Mouse (Mus musculus): ENCODE data around the gene Mlana. TPM values are rescaled to one million over a fixed set of nuclear protein-coding genes. Genes with fewer than 3 reads are reported as not detected.

Gene Mlana
- polyA plus RNA-seq, 1 experiment from 2014 or later, result not detected

GRCm38 (mm10) chr19:29709461-29709860, 11.8 kb downstream of the Mlana start:
- Histone ChIP-seq H3K4me1 (ENCODE audit: control insufficient read depth, insufficient read depth, low read length) (no peaks in the 10 kb centered on the region), H3K36me3 (ENCODE audit: control insufficient read depth, insufficient read depth, low read length) (no peaks in the 10 kb centered on the region), H3K27ac (ENCODE audit: low read length) (no peak overlapping the region), H3K4me3 (ENCODE audit: low read depth, low read length) (no peak overlapping the region), H3K9me3 (replicated peaks; ENCODE audit: control insufficient read depth, low read length, poor library complexity, severe bottlenecking) (no peaks in the 10 kb centered on the region), H3K9ac (ENCODE audit: low read depth, low read length) (no peak overlapping the region), H3K4me2 (ENCODE audit: low read length) (no peak overlapping the region), H3K27me3 (ENCODE audit: control insufficient read depth, insufficient read depth, low read depth, low read length) (no peaks in the 10 kb centered on the region)
- 72% methylated on average over 3 of the region's 3 CpGs for WGBS
- ATAC-seq, result no peak

DNA sequence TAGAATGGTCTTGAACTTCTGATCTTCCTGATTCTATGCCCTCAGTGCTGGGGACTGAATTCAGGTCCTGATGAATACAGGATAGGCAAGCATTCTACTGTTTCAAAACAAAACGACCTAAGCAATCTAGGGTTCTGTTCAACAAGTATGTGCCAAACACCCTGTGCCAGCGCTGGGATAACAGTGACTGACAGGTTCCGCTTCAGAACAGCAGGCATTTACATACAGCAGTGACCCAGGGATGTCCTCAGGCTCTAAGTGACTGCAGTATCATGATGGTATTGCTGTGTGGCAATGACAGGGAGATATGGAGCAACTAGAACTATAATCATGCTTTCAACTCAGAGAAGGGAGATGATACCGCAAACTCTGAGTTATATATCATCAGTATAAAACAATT, 15.8 kb downstream of the Mlana start:
- 92% methylated on average over 4 of the region's 4 CpGs for WGBS
- H3K9me3 ChIP-seq (replicated peaks; ENCODE audit: control insufficient read depth, low read length, poor library complexity, severe bottlenecking), result no peaks in the 10 kb centered on the region
- no peak overlapping the region for H3K4me2 ChIP-seq (ENCODE audit: low read length)
- H3K9ac ChIP-seq (ENCODE audit: low read depth, low read length), result no peak overlapping the region
- H3K4me1 ChIP-seq (ENCODE audit: control insufficient read depth, insufficient read depth, low read length), result no peaks in the 10 kb centered on the region
- peaks cover 12% of the 10 kb centered on the region for H3K36me3 ChIP-seq (ENCODE audit: control insufficient read depth, insufficient read depth, low read length)
- no peaks in the 10 kb centered on the region for H3K27me3 ChIP-seq (ENCODE audit: control insufficient read depth, insufficient read depth, low read depth, low read length)
- H3K27ac ChIP-seq (ENCODE audit: low read length), result no peak overlapping the region
- ATAC-seq, result no peak
- no peak overlapping the region for H3K4me3 ChIP-seq (ENCODE audit: low read depth, low read length)

GRCm38 (mm10) chr19:29717854-29718253, 20.2 kb downstream of the Mlana start:
- Histone ChIP-seq H3K9ac (ENCODE audit: low read depth, low read length) (no peak overlapping the region), H3K9me3 (replicated peaks; ENCODE audit: control insufficient read depth, low read length, poor library complexity, severe bottlenecking) (no peaks in the 10 kb centered on the region), H3K4me3 (ENCODE audit: low read depth, low read length) (no peak overlapping the region), H3K27ac (ENCODE audit: low read length) (no peak overlapping the region), H3K4me2 (ENCODE audit: low read length) (no peak overlapping the region), H3K36me3 (ENCODE audit: control insufficient read depth, insufficient read depth, low read length) (peaks cover 21% of the 10 kb centered on the region), H3K4me1 (ENCODE audit: control insufficient read depth, insufficient read depth, low read length) (no peaks in the 10 kb centered on the region), H3K27me3 (ENCODE audit: control insufficient read depth, insufficient read depth, low read depth, low read length) (no peaks in the 10 kb centered on the region)
- ATAC-seq, result no peak
- WGBS, result 94% methylated on average over 3 of the region's 3 CpGs

DNA sequence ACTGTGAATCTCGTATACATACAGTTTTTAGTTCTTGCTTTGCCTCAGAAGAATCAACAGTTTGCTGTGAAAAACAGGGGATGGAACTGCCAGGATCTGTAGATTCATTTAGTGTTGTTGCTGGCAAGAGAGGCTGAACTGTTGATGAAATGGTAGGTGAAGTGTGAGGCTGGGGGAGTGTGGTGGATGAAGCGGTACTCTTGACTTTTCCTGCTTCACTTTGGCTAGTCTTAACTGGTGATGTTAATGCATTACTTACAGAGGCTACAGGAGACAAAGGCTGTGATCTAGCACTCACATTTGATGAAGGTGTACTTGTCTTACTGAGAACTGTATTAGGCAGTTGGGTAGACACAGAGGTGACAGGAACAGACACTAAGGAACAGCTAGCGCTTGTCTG, 20.9 kb downstream of the Mlana start:
- no peaks in the 10 kb centered on the region for H3K4me1 ChIP-seq (ENCODE audit: control insufficient read depth, insufficient read depth, low read length)
- WGBS, result 98% methylated on average over 3 of the region's 3 CpGs
- peaks cover 21% of the 10 kb centered on the region for H3K36me3 ChIP-seq (ENCODE audit: control insufficient read depth, insufficient read depth, low read length)
- H3K4me3 ChIP-seq (ENCODE audit: low read depth, low read length), result no peak overlapping the region
- H3K9me3 ChIP-seq (replicated peaks; ENCODE audit: control insufficient read depth, low read length, poor library complexity, severe bottlenecking), result no peaks in the 10 kb centered on the region
- no peak overlapping the region for H3K9ac ChIP-seq (ENCODE audit: low read depth, low read length)
- H3K27ac ChIP-seq (ENCODE audit: low read length), result no peak overlapping the region
- no peaks in the 10 kb centered on the region for H3K27me3 ChIP-seq (ENCODE audit: control insufficient read depth, insufficient read depth, low read depth, low read length)
- no peak overlapping the region for H3K4me2 ChIP-seq (ENCODE audit: low read length)
- no peak for ATAC-seq

- H3K9ac ChIP-seq (ENCODE audit: low read depth, low read length), result no peak overlapping the region
- 92% methylated on average over 3 of the region's 3 CpGs for WGBS
- H3K9me3 ChIP-seq (replicated peaks; ENCODE audit: control insufficient read depth, low read length, poor library complexity, severe bottlenecking), result no peaks in the 10 kb centered on the region
- H3K4me2 ChIP-seq (ENCODE audit: low read length), result no peak overlapping the region
- H3K27me3 ChIP-seq (ENCODE audit: control insufficient read depth, insufficient read depth, low read depth, low read length), result no peaks in the 10 kb centered on the region
- no peaks in the 10 kb centered on the region for H3K36me3 ChIP-seq (ENCODE audit: control insufficient read depth, insufficient read depth, low read length)
- ATAC-seq, result no peak
- H3K4me1 ChIP-seq (ENCODE audit: control insufficient read depth, insufficient read depth, low read length), result no peaks in the 10 kb centered on the region
- H3K27ac ChIP-seq (ENCODE audit: low read length), result no peak overlapping the region
- no peak overlapping the region for H3K4me3 ChIP-seq (ENCODE audit: low read depth, low read length)
Observed at GRCm38 (mm10) chr19:29735421-29735820, 37.8 kb downstream of the Mlana start.

GRCm38 (mm10) chr19:29739608-29740007, 42.0 kb downstream of the Mlana start:
- Histone ChIP-seq H3K27ac (ENCODE audit: low read length) (no peak overlapping the region), H3K4me1 (ENCODE audit: control insufficient read depth, insufficient read depth, low read length) (no peaks in the 10 kb centered on the region), H3K4me3 (ENCODE audit: low read depth, low read length) (no peak overlapping the region), H3K9ac (ENCODE audit: low read depth, low read length) (no peak overlapping the region), H3K9me3 (replicated peaks; ENCODE audit: control insufficient read depth, low read length, poor library complexity, severe bottlenecking) (no peaks in the 10 kb centered on the region), H3K36me3 (ENCODE audit: control insufficient read depth, insufficient read depth, low read length) (no peaks in the 10 kb centered on the region), H3K27me3 (ENCODE audit: control insufficient read depth, insufficient read depth, low read depth, low read length) (no peaks in the 10 kb centered on the region), H3K4me2 (ENCODE audit: low read length) (no peak overlapping the region)
- no peak for ATAC-seq
- 92% methylated on average over 2 of the region's 2 CpGs for WGBS

- Histone ChIP-seq H3K9ac (ENCODE audit: low read depth, low read length) (no peak overlapping the region), H3K9me3 (replicated peaks; ENCODE audit: control insufficient read depth, low read length, poor library complexity, severe bottlenecking) (no peaks in the 10 kb centered on the region), H3K4me2 (ENCODE audit: low read length) (no peak overlapping the region), H3K27me3 (ENCODE audit: control insufficient read depth, insufficient read depth, low read depth, low read length) (no peaks in the 10 kb centered on the region), H3K27ac (ENCODE audit: low read length) (no peak overlapping the region), H3K4me1 (ENCODE audit: control insufficient read depth, insufficient read depth, low read length) (no peaks in the 10 kb centered on the region), H3K36me3 (ENCODE audit: control insufficient read depth, insufficient read depth, low read length) (no peaks in the 10 kb centered on the region), H3K4me3 (ENCODE audit: low read depth, low read length) (no peak overlapping the region)
- 88% methylated on average over 1 of the region's 1 CpGs for WGBS
- ATAC-seq, result no peak
Observed at GRCm38 (mm10) chr19:29740661-29741060, 43.0 kb downstream of the Mlana start.

- Histone ChIP-seq H3K27ac (ENCODE audit: low read length) (no peak overlapping the region), H3K36me3 (ENCODE audit: control insufficient read depth, insufficient read depth, low read length) (no peaks in the 10 kb centered on the region), H3K27me3 (ENCODE audit: control insufficient read depth, insufficient read depth, low read depth, low read length) (no peaks in the 10 kb centered on the region), H3K9me3 (replicated peaks; ENCODE audit: control insufficient read depth, low read length, poor library complexity, severe bottlenecking) (no peaks in the 10 kb centered on the region), H3K9ac (ENCODE audit: low read depth, low read length) (no peak overlapping the region), H3K4me2 (ENCODE audit: low read length) (no peak overlapping the region), H3K4me3 (ENCODE audit: low read depth, low read length) (no peak overlapping the region), H3K4me1 (ENCODE audit: control insufficient read depth, insufficient read depth, low read length) (no peaks in the 10 kb centered on the region)
- ATAC-seq, result no peak
- 93% methylated on average over 5 of the region's 5 CpGs for WGBS
Observed at GRCm38 (mm10) chr19:29743531-29743930, 45.9 kb downstream of the Mlana start.

DNA sequence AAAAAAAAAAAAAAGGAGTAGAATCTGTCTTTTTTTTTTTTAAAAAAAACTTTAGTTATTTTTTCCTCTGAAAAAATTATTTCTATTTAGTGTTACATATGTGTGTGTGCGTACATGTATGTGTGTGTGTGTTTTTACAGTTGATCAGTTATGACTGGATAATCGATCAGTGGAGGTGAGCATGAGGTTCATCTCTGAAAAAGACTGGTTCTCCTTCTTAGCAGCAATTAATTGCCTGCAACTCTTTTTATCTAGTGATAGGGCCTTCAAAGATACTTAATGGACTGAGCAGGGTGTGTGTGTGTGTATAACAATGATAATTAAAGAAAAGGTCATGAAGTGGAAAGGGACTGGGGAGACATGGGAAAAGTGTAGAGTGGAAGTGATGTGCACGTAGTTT, 53.4 kb downstream of the Mlana start:
- H3K27ac ChIP-seq (ENCODE audit: low read length), result no peak overlapping the region
- no peaks in the 10 kb centered on the region for H3K9me3 ChIP-seq (replicated peaks; ENCODE audit: control insufficient read depth, low read length, poor library complexity, severe bottlenecking)
- H3K4me1 ChIP-seq (ENCODE audit: control insufficient read depth, insufficient read depth, low read length), result no peaks in the 10 kb centered on the region
- no peak overlapping the region for H3K4me2 ChIP-seq (ENCODE audit: low read length)
- no peak for ATAC-seq
- H3K27me3 ChIP-seq (ENCODE audit: control insufficient read depth, insufficient read depth, low read depth, low read length), result no peaks in the 10 kb centered on the region
- 96% methylated on average over 3 of the region's 3 CpGs for WGBS
- H3K4me3 ChIP-seq (ENCODE audit: low read depth, low read length), result no peak overlapping the region
- no peak overlapping the region for H3K9ac ChIP-seq (ENCODE audit: low read depth, low read length)
- peaks cover 3% of the 10 kb centered on the region; the same call in 1 of the 2 replicates for H3K36me3 ChIP-seq (ENCODE audit: control insufficient read depth, insufficient read depth, low read length)

DNA sequence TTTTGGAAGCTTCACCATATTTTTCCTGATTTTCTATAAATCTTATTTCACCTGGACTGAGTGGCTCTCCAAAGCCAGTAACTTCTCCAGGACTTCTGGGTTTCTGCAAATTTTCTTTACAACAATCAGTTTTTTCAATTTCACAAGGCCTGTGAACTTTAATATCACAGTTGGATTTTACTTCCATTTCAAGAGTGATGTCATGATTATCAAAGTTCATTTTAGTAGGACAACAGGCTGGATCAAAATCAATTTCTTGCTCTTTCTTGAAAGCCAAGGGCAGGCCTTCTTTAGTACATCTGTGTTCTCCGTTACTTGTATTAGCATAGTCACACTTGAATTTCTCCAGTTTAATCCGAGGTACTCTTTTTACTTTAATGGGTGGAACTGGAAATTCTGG, 56.3 kb downstream of the Mlana start:
- H3K9me3 ChIP-seq (replicated peaks; ENCODE audit: control insufficient read depth, low read length, poor library complexity, severe bottlenecking), result no peaks in the 10 kb centered on the region
- ATAC-seq, result no peak
- WGBS, result 78% methylated on average over 2 of the region's 2 CpGs
- no peak overlapping the region for H3K27ac ChIP-seq (ENCODE audit: low read length)
- no peak overlapping the region for H3K4me3 ChIP-seq (ENCODE audit: low read depth, low read length)
- H3K9ac ChIP-seq (ENCODE audit: low read depth, low read length), result no peak overlapping the region
- peaks cover 3% of the 10 kb centered on the region; the same call in 1 of the 2 replicates for H3K36me3 ChIP-seq (ENCODE audit: control insufficient read depth, insufficient read depth, low read length)
- H3K4me1 ChIP-seq (ENCODE audit: control insufficient read depth, insufficient read depth, low read length), result no peaks in the 10 kb centered on the region
- H3K27me3 ChIP-seq (ENCODE audit: control insufficient read depth, insufficient read depth, low read depth, low read length), result no peaks in the 10 kb centered on the region
- no peak overlapping the region for H3K4me2 ChIP-seq (ENCODE audit: low read length)

Measured in midbrain, embryonic 16.5 days (tissue).